Mouse (Mus musculus) cerebellum, postnatal 14 days (tissue): ENCODE data around the gene Mad2l1.

Experiments used
- DNase-seq, 2 experiments: peaks; one replicate each; pipeline ENCODE4 v3.0.0; 2021; ENCODE audit warnings: mixed read lengths in 2 of 2

Mad2l1 gene

GRCm38 (mm10) chr6:66535028-66535862 is at the start of gene Mad2l1:
Gene Mad2l1, plus strand, starts transcription at chr6:66535390.
- peak; percentile 97 to 98 for DNase-seq

- no peak for DNase-seq
Observed at GRCm38 (mm10) chr6:66493685-66494084, 41.5 kb upstream of the Mad2l1 start.

- DNase-seq, result no peak
Observed at GRCm38 (mm10) chr6:66516368-66516767, 18.8 kb upstream of the Mad2l1 start.

- no peak for DNase-seq
Observed at GRCm38 (mm10) chr6:66528386-66528785, 6.8 kb upstream of the Mad2l1 start.

- peak; percentile 50 to 69 for DNase-seq
Observed at GRCm38 (mm10) chr6:66533241-66533640, 1.9 kb upstream of the Mad2l1 start.

- DNase-seq, result peak in 1 of 2 experiments; percentile 18
Observed at GRCm38 (mm10) chr6:66534366-66534941, 736 bp upstream of the Mad2l1 start.

GRCm38 (mm10) chr6:66535966-66536365 is 776 bp downstream of the Mad2l1 start:
- DNase-seq, result no peak

- DNase-seq, result no peak
Observed at GRCm38 (mm10) chr6:66559996-66560395, 24.8 kb downstream of the Mad2l1 start, which contains the start of gene Vmn1r32. Gene Vmn1r32, minus strand, starts transcription at chr6:66560096.

- no peak for DNase-seq
Observed at GRCm38 (mm10) chr6:66595804-66596203, 60.6 kb downstream of the Mad2l1 start.
